Mouse (Mus musculus): Measurements from ENCODE around the gene Cd160.

Cd160 gene

DNA sequence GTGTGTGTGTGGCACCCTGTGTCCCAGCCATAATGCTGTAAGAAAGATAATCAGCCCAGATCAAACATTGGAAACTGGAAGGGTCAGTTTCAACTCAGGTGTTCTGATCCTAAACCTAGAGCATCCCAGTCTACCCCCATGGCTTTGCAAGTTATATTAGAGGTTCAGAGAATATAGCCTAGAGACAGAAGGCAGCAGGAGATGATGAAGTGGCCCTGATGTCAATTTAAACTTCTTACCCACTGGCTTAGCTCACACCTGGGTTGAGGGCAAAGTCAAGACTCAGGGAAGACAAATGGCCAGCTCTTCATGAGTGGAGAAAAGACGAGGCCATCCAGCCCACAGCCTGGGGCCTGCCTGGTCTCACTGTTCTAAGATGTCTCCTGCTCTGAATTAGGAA is at the start of gene Cd160, which contains the start of gene Pdzk1:
Cd160 (minus strand) TSS at position 368 of the 400 bp plus-strand sequence.
Pdzk1 (plus strand) TSS at position 301 of the 400 bp plus-strand sequence.
- in situ Hi-C loops (cut with MboI, MseI), result no loop called here

DNA sequence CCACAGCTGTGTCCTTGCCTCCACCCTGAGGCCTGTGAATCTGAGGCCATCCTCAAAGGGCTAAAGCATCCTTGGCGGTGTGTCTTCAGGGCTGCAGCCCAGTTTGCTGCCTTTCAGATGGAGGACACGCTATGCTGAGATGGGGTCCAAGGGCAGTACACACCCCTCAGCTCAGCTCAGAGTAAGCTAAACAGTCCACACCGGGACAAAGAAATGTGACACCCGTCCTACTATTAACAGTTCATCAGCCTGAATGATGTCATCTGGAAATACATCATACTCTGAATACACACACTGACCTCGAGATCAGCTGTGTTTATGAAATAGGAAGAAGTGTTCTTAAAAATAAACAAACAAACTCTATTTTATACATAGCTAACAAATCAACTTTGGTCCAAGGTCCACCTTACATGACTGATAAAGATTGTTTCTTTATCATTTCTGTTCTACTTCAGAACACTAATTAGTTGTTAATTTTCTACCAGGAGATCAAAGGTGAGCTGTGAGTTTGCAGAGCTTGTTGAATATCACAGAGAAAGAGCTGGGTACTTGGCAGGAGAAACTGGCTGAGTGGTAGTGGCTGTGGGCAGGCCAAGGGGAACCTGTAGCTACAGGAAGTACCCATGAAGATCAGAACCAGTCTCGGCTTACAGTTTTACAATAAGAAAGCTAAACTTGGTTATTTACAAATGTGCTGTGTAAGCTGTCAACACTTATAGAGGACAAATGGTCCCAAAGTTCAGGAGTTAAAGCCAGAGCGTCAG is 45.8 kb upstream of the Cd160 start:
- in situ Hi-C loops (cut with MboI, MseI), result no loop called here

DNA sequence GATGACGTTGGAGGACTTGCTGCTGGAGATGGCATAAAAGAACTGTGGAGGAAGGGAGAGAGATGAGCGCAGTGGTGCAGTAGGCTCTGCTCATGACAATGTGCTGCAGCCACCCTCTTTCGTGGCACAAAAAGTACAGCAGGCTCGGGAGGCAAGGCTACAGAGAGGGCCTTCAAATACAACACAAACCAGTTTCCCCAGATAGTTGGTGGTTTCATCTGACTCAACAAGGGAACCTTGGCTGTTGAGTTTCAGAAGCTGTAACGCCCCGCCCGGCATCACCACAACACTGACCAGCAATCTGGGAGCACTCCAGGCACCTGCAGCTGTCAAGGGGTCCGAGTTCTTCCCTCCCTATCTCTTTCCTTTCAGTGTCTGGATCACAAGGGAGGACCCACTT is 43.4 kb upstream of the Cd160 start:
- in situ Hi-C loops (cut with MboI, MseI), result no loop called here

DNA sequence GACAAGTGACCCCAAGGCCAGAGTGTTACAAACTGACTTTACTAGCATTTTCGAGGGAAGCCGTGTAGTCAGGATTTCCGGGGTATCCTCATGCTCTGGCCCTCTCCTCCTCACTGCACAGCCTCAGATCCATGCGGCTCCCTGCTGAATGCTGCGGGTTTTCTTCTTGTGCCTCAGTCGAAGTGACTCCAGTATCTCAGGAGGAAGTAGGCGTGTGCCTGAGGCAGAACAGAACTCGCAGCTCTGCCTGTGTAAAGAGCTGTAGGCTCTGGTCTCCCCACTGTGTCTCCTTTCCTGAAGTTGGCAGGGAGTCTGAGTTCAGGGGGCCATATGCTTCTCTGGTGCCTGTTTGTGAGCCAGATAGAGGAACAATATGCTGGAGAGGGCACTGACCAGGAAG is 41.9 kb upstream of the Cd160 start:
- in situ Hi-C loops (cut with MboI, MseI), result no loop called here

DNA sequence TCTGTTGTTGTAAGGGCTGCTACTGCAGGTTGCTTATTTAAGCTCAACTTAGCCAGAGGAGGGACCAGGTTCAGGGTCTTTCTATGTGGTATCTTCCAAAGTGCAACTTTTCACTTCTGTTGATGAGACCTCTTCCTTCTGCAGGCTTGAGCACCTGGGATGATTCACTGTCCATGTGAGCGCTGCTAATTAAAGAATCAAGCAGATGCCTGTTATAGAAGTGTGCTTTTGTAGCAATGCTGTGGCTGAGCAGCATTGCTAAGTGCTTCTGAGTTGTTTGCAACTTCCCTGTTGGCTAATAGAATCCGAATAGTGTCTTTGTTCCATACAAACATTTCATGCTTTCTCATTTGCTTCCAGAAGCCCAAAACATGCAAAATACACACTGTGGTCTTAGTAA is 41.1 kb upstream of the Cd160 start:
- in situ Hi-C loops (cut with MboI, MseI), result no loop called here

DNA sequence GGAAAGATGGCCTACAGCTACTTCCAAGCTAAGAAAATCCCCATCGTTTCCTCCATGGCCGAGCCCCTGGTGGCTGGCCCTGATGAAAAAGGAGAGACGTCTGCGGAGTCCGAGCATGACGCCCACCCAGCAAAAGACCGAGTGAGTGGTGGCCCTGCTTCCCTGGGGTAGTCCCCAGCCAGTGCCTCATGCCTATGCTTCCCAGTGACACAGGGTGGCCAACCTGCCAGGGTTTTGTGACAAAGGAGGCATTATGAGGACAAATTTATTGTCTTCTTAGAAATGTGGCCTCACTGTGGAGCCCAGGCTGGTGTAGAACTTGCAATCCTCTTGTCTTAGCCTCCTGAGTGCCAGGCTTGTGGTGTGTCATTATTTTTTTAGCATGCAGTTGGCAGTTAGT is 39.9 kb upstream of the Cd160 start:
- in situ Hi-C loops (cut with MboI, MseI), result no loop called here

DNA sequence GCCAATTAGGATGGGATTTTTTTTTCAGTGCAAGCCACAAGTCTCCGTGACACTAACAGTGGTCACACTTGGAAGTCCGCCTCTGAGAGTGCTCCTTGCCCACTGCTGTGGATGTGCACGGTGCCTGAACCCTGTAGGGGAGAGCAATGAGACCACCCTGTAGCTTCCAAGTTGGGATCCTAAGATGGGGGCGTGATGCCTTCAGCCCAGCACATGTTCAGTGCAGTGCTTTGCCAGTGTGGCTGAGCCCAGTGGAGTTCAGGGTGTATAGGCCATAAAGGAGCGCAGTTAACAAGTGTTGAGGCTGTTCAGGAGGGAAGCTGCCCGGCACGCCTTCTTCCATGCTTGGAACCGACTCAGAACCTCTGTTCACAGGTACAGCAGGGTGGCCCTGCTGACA is 39.4 kb upstream of the Cd160 start:
- in situ Hi-C loops (cut with MboI, MseI), result no loop called here

DNA sequence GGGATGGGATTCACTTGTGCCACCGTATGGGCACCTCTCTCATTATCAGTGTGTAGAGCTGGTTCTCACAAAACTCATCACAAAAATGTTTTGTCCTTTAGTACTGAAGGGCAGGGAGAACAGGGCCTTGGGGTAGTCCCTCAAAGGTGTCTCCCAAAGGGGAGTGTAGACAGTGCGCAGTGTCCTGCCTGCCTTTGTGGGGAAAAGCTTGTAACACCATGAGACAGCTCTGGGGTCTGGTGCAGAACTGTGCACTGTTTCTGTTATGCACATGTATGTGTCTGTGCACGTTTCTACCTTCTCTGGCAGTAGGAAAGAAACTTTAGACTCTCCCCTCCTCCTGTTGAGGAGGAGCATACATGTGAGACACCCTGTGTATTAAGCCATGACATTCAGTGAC is 38.7 kb upstream of the Cd160 start:
- in situ Hi-C loops (cut with MboI, MseI), result no loop called here

DNA sequence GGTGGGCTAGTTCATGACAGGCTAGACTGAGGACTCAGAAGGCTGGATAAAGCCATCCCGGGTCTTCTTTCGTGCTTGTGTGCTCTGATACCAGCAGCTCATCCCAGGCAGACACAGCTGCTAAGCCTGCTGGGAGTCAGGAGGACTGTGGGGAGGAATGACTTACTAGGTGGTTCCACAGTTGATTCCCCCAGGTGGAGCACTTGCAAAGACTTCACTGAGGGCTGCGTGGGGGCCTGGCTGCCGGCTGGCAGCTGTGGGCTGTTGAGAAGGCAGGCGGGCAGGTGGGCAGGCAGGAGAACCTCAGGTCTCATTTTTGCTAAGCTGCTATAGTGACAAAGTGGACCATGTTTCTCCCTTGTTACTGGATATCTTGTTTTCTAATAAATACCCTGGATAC is 31.3 kb upstream of the Cd160 start:
- in situ Hi-C loops (cut with MboI, MseI), result no loop called here

DNA sequence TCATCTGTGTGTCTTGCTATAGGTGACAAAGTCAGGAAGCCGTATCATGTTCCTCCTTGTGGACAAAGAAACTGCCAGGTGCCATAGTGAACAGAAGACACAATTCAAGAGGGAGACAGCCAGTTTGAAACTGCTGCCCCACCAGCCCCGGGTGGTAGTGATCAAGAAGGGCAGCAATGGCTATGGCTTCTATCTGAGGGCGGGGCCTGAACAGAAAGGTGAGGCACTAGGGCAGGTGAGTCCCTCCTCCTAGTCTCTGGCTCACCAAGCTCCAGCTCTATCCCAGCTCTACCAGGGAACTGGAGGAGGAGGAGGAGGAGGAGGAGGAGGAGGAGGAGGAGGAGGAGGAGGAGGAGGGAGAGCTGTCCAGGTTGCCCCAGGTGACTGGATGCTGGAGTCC is 26.7 kb upstream of the Cd160 start:
- in situ Hi-C loops (cut with MboI, MseI), result no loop called here

DNA sequence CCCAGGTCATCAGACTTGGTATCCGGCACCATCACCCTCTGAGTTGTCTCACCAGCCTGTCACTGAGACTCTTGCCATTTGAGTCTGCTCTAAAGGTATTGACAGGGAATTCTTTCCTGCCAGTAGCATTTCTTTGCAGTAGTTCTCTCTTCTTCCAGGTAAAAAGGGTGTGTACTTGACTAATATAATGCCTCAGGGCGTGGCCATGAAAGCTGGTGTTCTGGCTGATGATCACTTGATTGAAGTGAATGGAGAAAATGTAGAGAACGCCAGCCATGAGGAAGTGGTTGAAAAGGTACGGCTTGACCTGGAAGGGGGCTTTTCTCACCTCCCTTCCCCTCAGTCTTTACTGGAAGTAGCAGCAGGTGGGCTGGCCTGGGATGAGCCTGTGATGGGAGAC is 25.2 kb upstream of the Cd160 start:
- in situ Hi-C loops (cut with MboI, MseI), result no loop called here

DNA sequence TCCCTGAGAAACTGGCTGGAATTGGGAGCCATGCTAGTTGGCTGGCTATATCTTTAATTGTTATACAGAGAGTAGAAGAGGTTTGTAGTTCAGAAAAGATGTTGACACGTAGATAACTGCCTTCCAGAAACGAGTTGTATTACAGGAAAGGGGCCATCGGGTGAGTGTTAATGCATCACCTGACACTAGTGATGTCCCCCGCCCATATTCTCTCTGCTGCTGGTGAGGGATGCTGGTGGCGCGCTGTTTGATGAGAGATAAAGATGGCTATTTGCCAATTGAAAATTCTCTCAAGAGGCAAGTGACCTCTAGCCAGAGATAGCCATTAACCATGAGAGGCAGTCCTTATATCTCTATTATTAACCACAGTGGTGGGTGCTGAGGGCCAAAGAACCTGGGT is 23.4 kb upstream of the Cd160 start:
- in situ Hi-C loops (cut with MboI, MseI), result no loop called here

DNA sequence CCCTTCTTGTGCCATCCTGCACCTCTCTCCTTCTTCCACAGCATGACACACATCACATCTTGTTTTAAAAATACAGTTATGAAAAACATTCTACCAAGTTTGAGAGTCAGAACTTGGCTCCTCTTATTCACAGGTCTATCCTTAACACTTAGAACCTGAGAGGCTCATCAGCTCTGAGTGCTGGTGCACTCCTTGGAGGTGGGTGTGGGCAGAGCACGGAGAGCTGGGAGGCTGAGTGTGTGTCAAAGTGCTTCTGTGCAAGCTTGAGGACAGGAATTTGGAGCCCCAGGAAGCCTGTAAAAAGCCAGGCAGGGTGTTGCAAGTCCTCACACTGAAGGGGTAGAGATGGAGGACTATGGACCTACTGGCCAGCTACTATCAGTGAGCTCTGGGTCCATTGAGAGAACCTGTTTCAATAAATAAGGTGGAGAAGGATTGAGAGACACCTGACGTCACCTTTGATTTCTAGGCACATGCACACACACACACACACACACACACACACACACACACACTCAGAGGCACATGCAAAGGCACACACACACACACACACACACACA is 20.1 kb upstream of the Cd160 start:
- in situ Hi-C loops (cut with MboI, MseI), result no loop called here

DNA sequence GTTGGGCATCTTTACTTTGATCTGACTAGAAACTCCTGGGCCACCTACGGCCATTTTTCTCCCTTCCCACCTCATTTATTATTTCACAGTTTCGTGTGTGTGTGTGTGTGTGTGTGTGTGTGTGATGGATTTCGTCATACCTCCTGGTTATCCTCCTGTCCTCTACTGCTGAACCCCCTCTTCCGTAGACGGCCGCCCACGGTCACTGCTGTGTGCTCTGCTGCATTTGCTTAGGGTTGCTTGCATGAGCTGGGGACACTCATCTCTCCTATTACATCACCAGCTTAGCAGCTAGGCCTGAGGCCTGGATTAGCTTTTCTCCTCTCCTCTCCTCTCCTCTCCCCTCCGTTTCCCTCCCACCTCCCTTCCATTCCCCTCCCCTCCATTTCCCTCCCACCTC is 19.3 kb upstream of the Cd160 start:
- in situ Hi-C loops (cut with MboI, MseI), result no loop called here

DNA sequence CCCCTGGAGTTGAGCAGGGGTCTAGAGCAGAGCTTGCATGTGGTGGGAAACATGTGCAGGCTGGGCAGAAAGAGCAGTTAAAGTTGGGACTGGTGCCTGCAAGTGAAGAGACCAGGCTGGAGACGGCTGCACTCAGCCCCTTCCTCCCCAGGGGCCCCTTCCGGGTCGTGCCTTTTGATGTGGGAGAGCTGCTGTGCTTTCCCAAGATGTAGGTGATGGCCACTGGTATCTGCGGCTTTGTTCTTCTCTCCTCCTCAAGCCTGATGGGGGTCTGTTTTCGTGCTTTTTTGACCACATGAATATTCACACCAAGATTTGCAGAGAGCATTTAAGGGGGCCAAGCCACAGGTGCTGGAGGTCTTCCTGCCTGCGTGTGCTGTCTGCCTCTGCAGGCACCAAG is 18.5 kb upstream of the Cd160 start:
- in situ Hi-C loops (cut with MboI, MseI), result no loop called here

DNA sequence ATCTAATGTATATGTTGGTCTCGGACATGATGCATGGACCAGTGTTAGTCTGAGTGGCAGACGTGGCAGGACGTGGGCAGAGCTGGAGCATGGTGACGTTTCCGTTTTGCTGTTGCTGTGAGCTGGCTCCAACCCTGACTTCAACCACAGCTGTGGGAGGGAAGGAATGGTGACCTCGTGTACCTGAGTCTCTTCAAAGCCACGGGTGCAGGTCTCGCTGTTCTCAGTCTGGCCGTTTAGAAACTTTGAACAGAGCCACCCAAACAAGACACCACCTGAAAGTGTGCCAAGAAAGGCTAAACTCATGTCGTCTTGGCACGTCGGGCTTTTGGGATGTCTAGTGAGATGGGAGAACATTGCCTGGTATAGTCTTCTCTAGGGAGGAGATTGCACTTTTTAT is 17.8 kb upstream of the Cd160 start:
- in situ Hi-C loops (cut with MboI, MseI), result no loop called here

DNA sequence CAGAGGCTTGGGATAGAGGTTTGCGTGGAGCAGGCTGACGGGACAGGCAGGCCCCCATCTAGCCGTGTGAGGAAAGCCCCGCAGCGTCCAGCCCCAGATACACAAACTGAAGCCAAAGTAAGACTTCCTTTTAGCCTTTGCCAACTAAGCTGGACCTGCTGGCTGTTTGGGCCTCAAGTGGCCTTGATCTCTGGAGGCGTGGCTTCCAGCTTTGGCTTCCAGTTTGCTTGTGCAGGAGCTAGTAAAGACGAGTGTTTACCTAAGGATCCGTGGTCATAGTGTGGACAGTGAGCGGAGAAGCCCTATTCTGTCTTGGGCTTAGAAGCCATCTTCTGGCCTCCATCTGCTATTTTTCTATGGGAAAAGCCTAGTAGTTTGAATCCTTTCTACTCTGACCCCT is 16.7 kb upstream of the Cd160 start:
- in situ Hi-C loops (cut with MboI, MseI), result no loop called here

DNA sequence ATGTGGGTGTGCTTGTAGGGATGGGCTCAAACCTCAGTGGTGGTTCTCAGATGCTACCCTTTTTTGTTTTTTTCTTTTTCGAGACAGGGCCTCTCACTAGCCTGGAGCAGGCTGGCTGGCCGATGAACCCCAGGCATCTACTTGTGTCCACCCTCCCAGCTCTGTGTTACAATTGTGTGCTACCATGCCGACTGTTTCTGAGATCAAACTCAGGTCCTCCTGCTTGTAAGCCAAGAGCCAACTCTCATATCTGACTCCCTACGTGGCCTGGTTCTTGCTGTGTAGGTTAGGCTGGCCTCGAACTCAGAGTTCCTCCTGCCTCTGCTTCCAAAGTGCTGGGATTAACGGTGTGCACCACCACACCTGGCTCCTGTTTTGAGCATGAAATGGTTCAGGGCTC is 16.0 kb upstream of the Cd160 start:
- in situ Hi-C loops (cut with MboI, MseI), result no loop called here

DNA sequence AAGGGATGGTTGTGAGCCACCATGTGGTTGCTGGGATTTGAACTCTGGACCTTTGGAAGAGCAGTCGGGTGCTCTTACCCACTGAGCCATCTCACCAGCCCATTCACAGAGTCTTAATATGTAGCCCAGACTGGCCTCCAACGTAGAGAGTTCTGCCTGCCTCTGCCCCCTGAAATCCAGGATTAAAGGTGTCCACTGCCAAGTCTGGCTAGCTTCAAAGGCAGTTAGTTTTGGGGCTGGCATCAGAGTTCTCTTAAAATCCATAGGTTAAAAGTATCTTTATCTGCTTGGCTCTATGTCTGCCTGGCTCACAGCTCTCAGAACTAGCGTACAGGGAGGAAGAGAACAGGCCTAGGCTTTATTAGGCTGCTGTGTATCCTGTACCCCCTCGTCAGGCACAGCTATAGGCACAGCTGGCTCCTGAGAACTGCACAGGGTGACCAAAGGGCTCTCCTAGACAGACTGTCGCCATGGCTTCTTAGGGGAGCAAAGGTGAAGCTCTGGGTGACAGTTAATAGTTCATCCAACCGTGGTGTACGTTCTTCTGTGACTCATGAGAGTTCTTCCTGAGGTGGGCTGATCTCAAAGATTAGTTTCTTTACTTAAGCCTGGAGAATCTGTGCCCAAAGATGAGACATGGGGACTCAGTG is 10.0 kb upstream of the Cd160 start:
- in situ Hi-C loops (cut with MboI, MseI), result no loop called here

DNA sequence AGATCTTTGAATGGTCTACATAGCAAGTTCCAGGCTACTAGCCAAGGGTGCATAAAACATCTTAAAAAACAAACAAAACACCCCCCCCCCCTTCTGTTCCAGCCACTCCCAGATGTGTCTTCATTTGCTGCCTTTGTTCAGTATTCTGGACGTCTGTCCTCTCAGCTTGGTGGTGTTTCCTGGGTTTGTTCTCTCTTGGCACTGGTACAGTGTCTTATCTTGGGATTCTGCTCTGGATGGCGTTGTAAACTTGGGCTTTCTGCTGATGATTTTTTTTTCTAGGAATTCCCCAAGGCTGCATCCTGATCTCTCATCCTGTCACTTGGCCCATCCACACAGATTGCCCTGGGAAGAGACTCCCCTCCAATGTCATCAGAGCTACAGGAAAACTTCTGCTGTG is 7.3 kb upstream of the Cd160 start:
- in situ Hi-C loops (cut with MboI, MseI), result no loop called here

DNA sequence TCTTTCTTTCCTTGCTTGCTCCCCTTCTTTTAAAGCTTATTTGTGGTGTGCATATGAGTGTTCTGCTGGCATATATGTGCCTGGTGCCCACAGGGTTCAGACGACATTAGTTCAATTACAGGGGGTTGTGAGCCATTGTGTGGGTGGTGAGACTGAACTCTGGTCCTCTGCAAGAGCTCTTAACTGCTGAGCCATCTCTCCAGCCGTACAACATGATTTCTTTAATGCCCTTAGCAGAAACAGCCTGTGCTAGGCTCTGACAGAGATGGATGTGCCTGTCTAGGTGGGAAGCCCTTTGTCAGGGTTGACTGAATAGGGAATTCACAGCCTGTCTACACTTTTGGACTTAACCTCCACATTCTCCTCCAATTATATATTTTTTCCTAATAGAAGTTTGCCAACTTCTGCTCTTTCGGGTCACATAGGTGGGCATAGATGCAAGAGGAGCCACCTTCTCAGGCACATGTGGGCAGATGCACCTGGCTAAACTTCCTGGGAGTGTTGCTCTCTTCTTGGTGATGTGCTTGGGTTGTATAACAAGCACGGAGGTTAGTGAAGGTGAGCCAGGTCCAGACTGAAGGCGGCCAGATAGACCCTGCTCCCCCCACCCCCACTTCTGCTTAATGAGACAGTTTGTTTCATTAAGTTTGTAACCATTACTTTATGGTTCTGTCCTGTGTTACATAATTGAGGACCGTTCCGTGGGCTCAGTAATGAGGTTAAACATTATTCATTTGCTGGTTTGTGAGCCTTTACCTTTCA is 5.6 kb upstream of the Cd160 start:
- in situ Hi-C loops (cut with MboI, MseI), result no loop called here

DNA sequence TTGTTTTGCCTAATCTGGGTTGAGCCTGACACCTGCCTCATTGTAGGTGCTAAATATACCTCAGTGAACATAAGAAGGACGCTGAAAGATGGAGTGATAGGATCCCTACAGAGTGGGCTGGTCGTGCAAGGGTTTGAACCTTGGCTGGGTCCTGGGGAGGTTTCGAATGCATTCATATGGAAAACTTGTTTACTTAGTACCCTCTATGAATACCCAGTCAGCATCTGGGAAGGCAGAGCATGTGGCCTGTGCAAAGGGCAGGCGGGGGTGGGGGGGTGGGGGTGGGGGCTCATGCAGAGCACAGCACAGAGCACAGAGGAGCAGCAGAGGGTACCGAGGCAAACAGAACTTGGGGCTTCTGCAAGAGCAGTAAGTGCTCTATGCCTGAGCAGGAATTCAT is 3.8 kb upstream of the Cd160 start:
- in situ Hi-C loops (cut with MboI, MseI), result no loop called here

DNA sequence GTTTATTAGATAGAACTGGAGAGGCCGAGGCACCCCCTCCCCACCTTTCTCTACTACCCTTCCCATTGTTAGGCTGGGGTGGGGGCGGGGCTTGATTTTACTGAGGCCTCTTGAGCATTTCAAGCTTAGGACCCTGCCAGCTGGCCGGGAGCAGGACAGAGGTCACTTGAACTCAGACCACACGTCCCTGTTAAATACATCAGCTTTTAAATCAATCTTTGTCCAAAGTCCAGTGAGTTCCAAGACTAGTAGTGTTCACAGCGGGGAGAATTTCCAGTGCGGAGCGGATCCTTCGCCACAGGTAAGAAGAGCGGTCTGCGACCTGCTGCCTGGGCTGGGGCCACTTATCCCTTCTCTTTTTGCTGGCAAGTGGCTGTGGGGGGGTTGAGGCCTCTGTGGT is 705 bp upstream of the Cd160 start:
- in situ Hi-C loops (cut with MboI, MseI), result no loop called here
